Mouse (Mus musculus): Measurements from ENCODE around the gene Nova2.

- TF ChIP-seq CTCF (IDR thresholded peaks at IDR 0.05; ENCODE audit: low read depth): no peak
- TF ChIP-seq EP300 (IDR thresholded peaks at IDR 0.05; ENCODE audit: low read depth): no peak
Measured at GRCm38 (mm10) chr7:18990601-18991295, 65.1 kb downstream of the Nova2 start, which contains the start of gene Mypop.
